Mouse (Mus musculus) spleen, adult 2 months (tissue): ENCODE results near the gene Acsbg1.
A peak's percentile ranks its signal among the peaks of the same experiment; 100 is the strongest.

Experiments
- CTCF ChIP-seq: fragments of 200-500 bp; IDR thresholded peaks from 2 replicates; pipeline ENCODE4 v1.5.1; 2011; ENCODE audit warnings: mild to moderate bottlenecking, inconsistent platforms; ENCODE audit not compliant: insufficient read depth, insufficient read length, insufficient replicate concordance; ENCODE audit errors: extremely low read depth
- POLR2A ChIP-seq: fragments of 200-500 bp; IDR thresholded peaks from 2 replicates; pipeline ENCODE4 v1.6.1; 2011; ENCODE audit warnings: low read depth, low read length, inconsistent platforms

GRCm38 (mm10) chr9:54586199-54587061 is 75.2 kb downstream of the Acsbg1 start, which contains the start of gene Idh3a:
- no peak for TF ChIP-seq CTCF
- TF ChIP-seq POLR2A = peak; percentile 28; the same call in 1 of the 2 replicates
